Mouse (Mus musculus) liver, embryonic 13.5 days (tissue): ENCODE results near the gene Mak. TPM values are rescaled to one million over a fixed set of nuclear protein-coding genes. Genes with fewer than 3 reads are reported as not detected.
A peak's percentile ranks its signal among the peaks of the same experiment; 100 is the strongest.
"Not testable (repeated sequence)": the region's sequence is repeated elsewhere in the genome, so short reads cannot be mapped to it uniquely, and the experiment has no call there.

Experiments
- ATAC-seq: fragments of 200-750 bp; cut with Nextera tagmentation; 2 replicates; pipeline ENCODE4 v1.8.0; 2017; ENCODE audit warnings: low read depth, mild to moderate bottlenecking, moderate number of reproducible peaks, moderate library complexity
- DNase-seq: peaks from one replicate; pipeline ENCODE4 v3.0.0; 2022
- H3K27ac ChIP-seq: fragments of 300-500 bp; sonication (generic); 2 replicates; pipeline ENCODE4 v1.5.1; 2015; ENCODE audit warnings: moderate library complexity, mild to moderate bottlenecking, inconsistent platforms
- H3K27me3 ChIP-seq: fragments of 300-500 bp; sonication (generic); 2 replicates; pipeline ENCODE4 v1.6.1; 2015; ENCODE audit warnings: mild to moderate bottlenecking, inconsistent platforms
- H3K36me3 ChIP-seq: fragments of 300-500 bp; sonication (generic); 2 replicates; pipeline ENCODE4 v1.6.1; 2015; ENCODE audit warnings: mild to moderate bottlenecking, inconsistent platforms
- H3K4me1 ChIP-seq: fragments of 300-500 bp; sonication (generic); replicated peaks from 2 replicates; pipeline ENCODE4 v1.6.1; 2015; ENCODE audit warnings: inconsistent platforms
- H3K4me2 ChIP-seq: fragments of 300-500 bp; sonication (generic); 2 replicates; pipeline ENCODE4 v1.6.1; 2015; ENCODE audit warnings: inconsistent platforms, mild to moderate bottlenecking, moderate library complexity
- H3K4me3 ChIP-seq: fragments of 300-500 bp; sonication (generic); replicated peaks from 2 replicates; pipeline ENCODE4 v1.5.1; 2015; ENCODE audit warnings: mild to moderate bottlenecking, inconsistent platforms
- H3K9ac ChIP-seq: fragments of 300-500 bp; sonication (generic); 2 replicates; pipeline ENCODE4 v1.6.1; 2015; ENCODE audit warnings: mild to moderate bottlenecking, inconsistent platforms
- H3K9me3 ChIP-seq: fragments of 300-500 bp; sonication (generic); replicated peaks from 2 replicates; pipeline ENCODE4 v1.6.1; 2016; ENCODE audit warnings: inconsistent platforms
- WGBS: fragments of 180-500 bp; shearing (Covaris S2); methylation state at CpG from one replicate; pipeline ENCODE4 v1.1.7; 2015; ENCODE audit not compliant: insufficient replicate concordance; 5-methylcytosine and 5-hydroxymethylcytosine counted together
- polyA plus RNA-seq: library from polyadenylated mRNA; unstranded; fragments of >200 nt; fragmentation: Nextera tagmentation; extraction: Ambion mirVana; gene quantifications from 2 replicates; pipeline ENCODE4 v1.2.1, GENCODE M21; 2015

Gene Mak
- polyA plus RNA-seq, 1 experiment from 2014 or later: 0.21 TPM

GRCm38 (mm10) chr13:41017832-41018231, 61.7 kb downstream of the Mak start:
- WGBS: 14% methylated on average over 4 of the region's 4 CpGs
- peak overlapping the region; percentile 88 for H3K4me3 ChIP-seq
- peaks cover 85% of the 10 kb centered on the region for H3K36me3 ChIP-seq
- H3K4me2 ChIP-seq: peak overlapping the region; percentile 91
- DNase-seq: peak; percentile 80
- H3K27ac ChIP-seq: peak overlapping the region; percentile 99
- ATAC-seq: peak; percentile 83
- H3K9me3 ChIP-seq: no peaks in the 10 kb centered on the region
- no peaks in the 10 kb centered on the region for H3K27me3 ChIP-seq
- H3K4me1 ChIP-seq: peaks cover 87% of the 10 kb centered on the region
- H3K9ac ChIP-seq: peak overlapping the region; percentile 96

DNA sequence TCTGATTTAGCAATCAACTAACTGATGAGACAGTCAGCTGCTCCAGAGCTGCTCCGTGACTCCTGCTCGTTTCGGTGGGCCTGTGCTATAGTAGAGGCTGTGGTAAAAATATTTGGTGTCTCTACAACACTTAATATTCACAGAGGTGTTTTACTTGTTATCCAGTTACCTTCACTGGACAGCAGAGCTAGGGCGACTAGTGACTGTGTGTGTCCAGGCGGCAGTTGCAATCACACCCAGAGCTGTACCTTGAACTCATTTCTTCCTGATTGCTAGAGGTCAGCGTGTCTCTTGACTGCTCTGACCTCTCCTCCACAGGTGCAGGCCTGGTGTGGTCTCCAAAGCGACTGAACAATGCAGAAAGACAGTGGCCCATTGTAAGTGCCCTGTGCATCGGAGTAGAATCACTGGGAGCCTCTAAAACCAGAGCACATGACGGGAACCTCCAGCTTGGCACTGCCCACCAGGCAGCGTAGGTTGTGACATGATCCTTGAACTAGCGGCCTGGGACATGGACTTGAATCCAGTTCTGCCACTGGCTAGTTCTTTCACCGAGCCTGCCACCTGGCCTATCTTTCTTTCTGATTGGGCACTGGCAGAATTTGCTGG, 62.6 kb downstream of the Mak start:
- peak overlapping the region; percentile 96 for H3K9ac ChIP-seq
- H3K27ac ChIP-seq: peak overlapping the region; percentile 99
- ATAC-seq (no peak), DNase-seq (peak; percentile 50)
- peak overlapping the region; percentile 91 for H3K4me2 ChIP-seq
- peaks cover 85% of the 10 kb centered on the region for H3K36me3 ChIP-seq
- 12% methylated on average over 12 of the region's 12 CpGs for WGBS
- peak overlapping the region; percentile 88 for H3K4me3 ChIP-seq
- H3K9me3 ChIP-seq: no peaks in the 10 kb centered on the region
- peaks cover 83% of the 10 kb centered on the region for H3K4me1 ChIP-seq
- no peaks in the 10 kb centered on the region for H3K27me3 ChIP-seq

- Histone ChIP-seq H3K9me3 (no peaks in the 10 kb centered on the region), H3K36me3 (peaks cover 84% of the 10 kb centered on the region), H3K9ac (peak within 1 kb of the TSS; percentile 96), H3K4me2 (peak within 1 kb of the TSS; percentile 91), H3K4me3 (peak within 1 kb of the TSS; percentile 88), H3K4me1 (peaks cover 74% of the 10 kb centered on the region), H3K27me3 (no peaks in the 10 kb centered on the region), H3K27ac (peak within 1 kb of the TSS; percentile 99)
- WGBS: under 1% methylated on average over 43 of the region's 43 CpGs
- DNase-seq: peak; percentile 96
- ATAC-seq: peak; percentile 78
Observed at GRCm38 (mm10) chr13:41015829-41016634, 63.5 kb downstream of the Mak start, which contains the start of gene Tmem14c. Gene Tmem14c, plus strand, starts transcription at chr13:41016292.

GRCm38 (mm10) chr13:41008946-41009345, 70.6 kb downstream of the Mak start:
- no peak overlapping the region for H3K4me2 ChIP-seq
- no peaks in the 10 kb centered on the region for H3K27me3 ChIP-seq
- H3K9ac ChIP-seq: no peak overlapping the region
- H3K27ac ChIP-seq: no peak overlapping the region
- 84% methylated on average over 8 of the region's 8 CpGs for WGBS
- H3K4me1 ChIP-seq: peaks cover 23% of the 10 kb centered on the region
- no peak for ATAC-seq
- no peak overlapping the region for H3K4me3 ChIP-seq
- H3K36me3 ChIP-seq: peaks cover 98% of the 10 kb centered on the region
- H3K9me3 ChIP-seq: no peaks in the 10 kb centered on the region
- DNase-seq: no peak

- DNase-seq: no peak
- no peak overlapping the region for H3K27ac ChIP-seq
- ATAC-seq: no peak
- H3K4me1 ChIP-seq: peaks cover 24% of the 10 kb centered on the region
- H3K4me2 ChIP-seq: no peak overlapping the region
- no peaks in the 10 kb centered on the region for H3K27me3 ChIP-seq
- WGBS: 88% methylated on average over 10 of the region's 10 CpGs
- H3K9me3 ChIP-seq: no peaks in the 10 kb centered on the region
- H3K4me3 ChIP-seq: no peak overlapping the region
- H3K9ac ChIP-seq: no peak overlapping the region
- H3K36me3 ChIP-seq: peaks cover 98% of the 10 kb centered on the region
Observed at GRCm38 (mm10) chr13:41008271-41008670, 71.2 kb downstream of the Mak start.

DNA sequence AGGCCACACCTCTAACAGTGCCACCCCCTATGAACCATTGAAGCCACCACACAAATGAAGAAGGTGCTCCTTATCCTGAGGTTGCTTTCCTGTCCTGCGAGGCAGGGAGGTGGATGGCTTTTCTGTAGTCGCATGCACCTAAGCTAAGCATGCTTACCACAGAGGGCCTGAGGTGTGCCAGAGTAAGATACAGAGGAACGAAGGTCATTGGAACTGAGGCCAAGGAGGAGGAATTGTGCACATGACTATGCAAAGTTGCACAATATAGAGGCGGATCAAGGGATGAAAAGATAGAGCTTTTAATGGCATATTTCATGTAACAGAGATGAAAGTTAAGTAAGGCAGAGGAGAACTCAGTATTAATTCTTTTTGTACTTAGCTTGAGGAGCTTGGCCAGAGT, 73.3 kb downstream of the Mak start:
- H3K36me3 ChIP-seq: peaks cover 82% of the 10 kb centered on the region
- no peak overlapping the region for H3K4me2 ChIP-seq
- WGBS: 85% methylated on average over 4 of the region's 4 CpGs
- no peak overlapping the region for H3K4me3 ChIP-seq
- no peaks in the 10 kb centered on the region for H3K27me3 ChIP-seq
- H3K4me1 ChIP-seq: peaks cover 29% of the 10 kb centered on the region
- DNase-seq: no peak
- H3K9ac ChIP-seq: no peak overlapping the region
- H3K9me3 ChIP-seq: no peaks in the 10 kb centered on the region
- no peak overlapping the region for H3K27ac ChIP-seq
- ATAC-seq: no peak

DNA sequence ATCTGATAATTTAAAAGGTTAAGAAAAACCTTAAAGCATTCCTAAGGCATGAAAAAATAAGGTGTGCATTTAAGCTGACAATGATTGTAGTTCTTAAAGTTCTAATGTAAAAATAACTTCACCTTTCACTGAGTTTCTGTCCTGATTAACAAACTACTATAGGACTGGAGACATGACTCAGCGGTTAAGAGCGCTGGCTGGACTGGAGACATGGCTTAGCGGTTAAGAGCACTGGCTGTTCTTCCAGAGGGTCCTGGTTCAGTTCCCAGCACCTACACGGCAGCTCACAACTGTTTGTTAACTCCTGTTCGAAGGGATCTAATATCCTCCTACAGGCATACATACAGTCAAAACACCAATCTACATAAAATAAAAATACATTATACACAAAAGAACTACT, 77.5 kb downstream of the Mak start:
- Histone ChIP-seq H3K9me3 (no peaks in the 10 kb centered on the region), H3K4me3 (peak overlapping the region; percentile 99), H3K9ac (peak overlapping the region; percentile 52), H3K27ac (peak overlapping the region; percentile 47), H3K27me3 (no peaks in the 10 kb centered on the region), H3K36me3 (peaks cover 40% of the 10 kb centered on the region), H3K4me1 (peaks cover 42% of the 10 kb centered on the region), H3K4me2 (peak overlapping the region; percentile 95)
- DNase-seq (peak; percentile 27), ATAC-seq (0 out of 2 replicates have a peak, but pooled peaks have one; percentile 22)
- WGBS: 53% methylated on average over 5 of the region's 5 CpGs

DNA sequence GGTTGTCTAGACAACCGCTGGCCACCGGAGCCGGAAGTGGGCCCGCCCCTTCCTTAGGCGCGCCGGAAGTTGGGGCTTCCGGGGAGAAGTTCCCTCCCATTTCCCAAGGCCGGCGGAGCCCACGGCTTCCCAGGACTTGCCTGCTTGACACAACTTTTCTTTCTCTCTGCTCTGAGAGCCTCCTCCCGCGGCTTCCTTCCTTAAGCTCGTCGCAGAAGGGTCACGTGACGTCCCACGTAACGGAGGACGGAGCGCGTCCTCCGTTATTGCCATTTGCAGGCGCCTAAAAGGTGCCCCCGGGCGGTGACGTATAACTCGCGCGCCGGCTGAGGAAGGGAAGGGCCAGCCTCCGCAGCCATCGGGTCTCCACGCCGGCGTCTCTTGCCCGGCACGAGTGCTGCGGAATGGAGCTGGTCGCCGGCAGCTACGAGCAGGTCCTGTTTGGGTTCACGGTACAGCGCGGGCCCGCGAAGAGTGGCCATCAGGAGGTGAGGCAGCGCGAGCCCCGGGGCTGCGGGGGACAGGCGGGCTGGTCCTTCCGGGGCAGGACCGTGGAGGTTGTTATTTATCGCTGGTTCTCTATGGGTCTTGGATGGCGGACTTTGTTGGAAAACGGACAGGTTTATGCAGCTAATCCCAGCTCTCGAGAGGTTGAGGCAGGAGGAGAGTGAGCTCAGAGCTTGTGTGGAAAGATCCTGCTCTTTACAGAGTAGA, 78.4 kb downstream of the Mak start, which contains the start of gene Pak1ip1:
Pak1ip1 (plus strand) TSS at position 98 of the 714 bp plus-strand sequence.
- Histone ChIP-seq H3K4me1 (peaks cover 42% of the 10 kb centered on the region), H3K27me3 (no peaks in the 10 kb centered on the region), H3K9me3 (no peaks in the 10 kb centered on the region), H3K27ac (peak within 1 kb of the TSS; percentile 94), H3K36me3 (peaks cover 31% of the 10 kb centered on the region), H3K4me3 (peak within 1 kb of the TSS; percentile 99), H3K4me2 (peak within 1 kb of the TSS; percentile 95), H3K9ac (peak within 1 kb of the TSS; percentile 89)
- ATAC-seq (peak; percentile 89), DNase-seq (peak; percentile 82)
- 0% methylated on average over 58 of the region's 58 CpGs for WGBS

- Histone ChIP-seq H3K27me3 (no peaks in the 10 kb centered on the region), H3K36me3 (peaks cover 23% of the 10 kb centered on the region), H3K4me3 (peak overlapping the region; percentile 99), H3K9me3 (no peaks in the 10 kb centered on the region), H3K9ac (peak overlapping the region; percentile 89), H3K4me2 (peak overlapping the region; percentile 95), H3K27ac (peak overlapping the region; percentile 94), H3K4me1 (peaks cover 42% of the 10 kb centered on the region)
- no peak for DNase-seq
- WGBS: under 1% methylated on average over 25 of the region's 25 CpGs
- ATAC-seq: peak; percentile 22; the same call in 1 of the 2 replicates
Observed at GRCm38 (mm10) chr13:41000140-41000925, 79.2 kb downstream of the Mak start.

GRCm38 (mm10) chr13:40998537-40998936, 81.0 kb downstream of the Mak start:
- not testable (repeated sequence) for H3K9ac ChIP-seq, H3K36me3 ChIP-seq, H3K4me3 ChIP-seq, H3K4me2 ChIP-seq, H3K27me3 ChIP-seq, H3K27ac ChIP-seq, ATAC-seq, DNase-seq, H3K9me3 ChIP-seq
- WGBS: 57% methylated on average over 5 of the region's 5 CpGs
- peaks cover 38% of the 10 kb centered on the region for H3K4me1 ChIP-seq
